Mouse (Mus musculus) A20 (cell line): Measurements from ENCODE around the gene Ncln.

Source experiments
- DNase-seq: peaks from one replicate; pipeline ENCODE4 v3.0.0-alpha.2; 2011; ENCODE audit warnings: low read depth, low spot score

Gene Ncln

DNA sequence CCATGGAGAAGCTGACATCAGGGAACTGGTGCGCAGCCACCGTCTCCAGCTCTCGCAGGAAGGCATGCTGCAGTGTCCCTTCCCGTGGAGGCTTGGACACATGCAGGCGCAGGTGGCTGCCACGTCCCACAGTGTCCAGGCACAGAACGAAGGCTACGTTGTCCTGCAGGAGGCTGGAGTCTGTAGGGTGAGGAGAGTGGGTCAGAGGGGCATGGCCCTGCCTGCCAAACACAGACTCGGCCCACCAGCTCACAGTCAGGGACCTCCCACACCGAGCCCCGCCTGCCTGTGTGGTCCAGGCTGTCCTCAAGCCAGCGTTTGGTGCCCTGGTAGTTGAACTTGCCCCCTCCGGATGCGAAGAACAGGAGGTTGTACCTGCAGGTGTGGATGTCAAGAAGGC, 6.3 kb downstream of the Ncln start:
- DNase-seq, result no peak

DNA sequence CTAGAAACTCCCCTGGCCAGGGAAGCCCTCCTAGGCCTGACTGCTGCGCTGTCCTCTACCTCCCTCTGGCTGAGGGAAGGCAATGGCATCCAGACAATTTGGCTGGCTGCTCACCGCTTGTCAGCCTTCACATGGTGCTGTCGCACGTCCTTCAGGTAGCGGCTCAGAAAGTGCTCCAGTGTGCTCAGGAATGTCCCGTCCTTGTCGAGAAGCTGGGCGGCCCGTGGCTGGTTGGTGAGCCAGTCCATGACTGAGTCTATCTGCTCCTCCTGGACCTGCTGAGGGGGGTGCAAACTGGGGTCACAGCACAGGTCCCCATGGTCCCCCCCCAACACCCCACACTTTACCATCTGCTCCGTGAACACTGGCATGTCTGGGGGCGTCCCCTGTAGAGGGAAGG, 8.1 kb downstream of the Ncln start:
- DNase-seq, result no peak

DNA sequence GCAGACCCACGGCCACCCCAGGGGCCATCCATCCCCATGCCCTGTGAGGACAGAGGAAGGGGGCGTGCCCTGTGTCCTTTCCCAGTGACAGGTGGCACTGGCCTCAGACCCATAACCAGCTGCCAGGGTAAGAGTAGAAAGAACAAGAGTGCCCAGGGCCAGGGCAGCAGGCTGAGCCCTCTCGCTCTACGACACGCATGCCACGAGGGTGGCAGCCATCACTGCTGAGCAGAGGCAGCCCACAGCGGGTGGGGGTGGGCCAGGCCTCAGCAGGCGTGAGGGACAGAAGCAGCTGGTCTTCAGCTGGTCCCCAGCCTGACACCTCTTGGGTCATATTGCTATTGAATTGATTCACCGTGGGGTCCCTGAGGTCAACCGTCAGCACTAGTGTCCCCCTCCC, 9.7 kb downstream of the Ncln start:
- no peak for DNase-seq

DNA sequence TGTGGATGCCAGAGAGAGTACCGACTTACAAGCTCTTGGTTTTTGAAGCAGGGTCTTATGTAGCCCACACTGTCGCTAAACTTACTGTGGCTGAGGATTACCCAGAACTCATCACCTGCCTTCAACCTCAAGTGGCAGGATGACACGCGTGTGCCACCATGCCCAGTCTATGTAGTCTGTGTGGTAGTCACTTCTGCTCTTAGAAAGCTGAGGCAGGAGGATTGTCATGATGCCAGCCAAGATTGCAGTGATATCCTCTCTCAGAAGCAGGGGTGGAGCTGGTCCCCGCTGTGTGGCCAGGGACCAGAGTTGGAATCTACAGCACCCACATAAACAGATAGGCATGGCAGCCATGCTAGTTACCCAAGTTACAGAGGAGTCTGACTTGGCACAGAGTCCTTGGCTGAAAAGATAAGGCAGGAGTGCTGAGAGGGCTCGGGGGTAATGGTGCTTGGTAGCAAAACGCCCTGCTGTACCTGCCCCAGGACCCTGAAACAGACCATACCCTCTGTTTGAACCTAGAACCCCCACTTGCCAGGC, 10.6 kb downstream of the Ncln start:
- no peak for DNase-seq

DNA sequence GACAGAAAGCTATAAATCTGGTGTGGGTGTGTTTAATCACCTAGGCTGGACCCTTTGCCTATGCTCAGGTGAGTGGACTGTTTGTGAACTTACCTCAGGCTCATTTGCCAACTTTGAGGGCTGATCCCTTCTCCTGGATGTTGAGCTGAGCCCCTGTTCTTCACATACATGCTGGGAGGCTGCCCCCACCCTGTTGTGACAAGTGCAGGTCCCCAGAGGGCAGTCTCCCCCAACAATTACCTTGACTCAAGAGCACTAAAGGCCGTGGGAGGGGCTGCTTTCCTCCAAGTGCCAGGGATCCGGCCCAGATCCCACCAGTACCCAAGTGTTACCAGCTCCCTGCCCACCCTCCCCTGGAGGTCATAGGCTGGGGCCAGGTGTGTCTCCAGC, 11.1 kb downstream of the Ncln start:
- DNase-seq, result peak; percentile 51

DNA sequence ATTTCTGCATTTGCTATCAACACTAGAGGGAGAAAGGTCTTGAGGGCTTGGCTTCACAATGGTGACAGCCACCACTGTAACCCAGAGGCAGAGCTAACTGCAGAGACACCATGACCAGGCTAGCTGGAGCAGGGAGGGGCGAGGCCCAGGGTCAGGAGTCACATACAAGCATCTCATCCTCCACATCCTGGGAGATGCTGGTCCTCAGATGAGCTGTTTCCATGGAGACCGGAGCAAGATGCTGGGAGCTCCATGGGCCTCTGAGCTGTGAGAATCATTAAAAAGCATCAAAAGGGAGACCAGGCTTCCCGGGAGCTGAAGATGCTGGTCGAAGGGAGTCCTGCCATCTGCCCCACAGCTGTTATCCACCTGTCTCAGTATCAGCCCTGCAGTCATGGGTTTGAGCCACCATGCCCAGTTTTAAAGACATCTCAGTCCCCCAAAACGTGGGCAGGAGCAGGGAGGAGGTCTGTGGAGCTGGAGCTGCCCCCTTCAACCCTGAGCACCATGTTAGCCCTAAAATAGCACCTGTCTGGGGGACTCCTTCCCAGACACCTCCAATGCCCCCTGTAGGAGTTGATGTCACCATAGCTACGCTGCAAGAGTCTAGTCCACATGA, 11.6 kb downstream of the Ncln start:
- no peak for DNase-seq

DNA sequence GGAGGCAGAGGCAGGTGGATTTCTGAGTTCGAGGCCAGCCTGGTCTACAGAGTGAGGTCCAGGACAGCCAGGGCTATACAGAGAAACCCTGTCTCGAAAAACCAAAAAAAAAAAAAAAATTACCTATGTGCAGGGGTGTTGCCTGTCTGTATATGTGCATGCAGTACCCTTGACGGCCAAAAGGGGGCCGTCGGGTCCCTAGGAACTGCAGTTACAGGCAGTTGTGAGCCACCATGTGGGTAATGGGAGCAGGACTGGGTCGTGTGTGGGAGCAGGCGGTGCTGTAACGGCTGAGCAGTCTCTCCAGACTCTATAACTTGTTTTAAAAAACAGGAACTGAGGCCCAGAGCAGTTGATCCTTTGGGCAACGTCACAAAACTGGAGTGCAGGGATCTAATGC, 12.2 kb downstream of the Ncln start:
- peak; percentile 82 for DNase-seq

DNA sequence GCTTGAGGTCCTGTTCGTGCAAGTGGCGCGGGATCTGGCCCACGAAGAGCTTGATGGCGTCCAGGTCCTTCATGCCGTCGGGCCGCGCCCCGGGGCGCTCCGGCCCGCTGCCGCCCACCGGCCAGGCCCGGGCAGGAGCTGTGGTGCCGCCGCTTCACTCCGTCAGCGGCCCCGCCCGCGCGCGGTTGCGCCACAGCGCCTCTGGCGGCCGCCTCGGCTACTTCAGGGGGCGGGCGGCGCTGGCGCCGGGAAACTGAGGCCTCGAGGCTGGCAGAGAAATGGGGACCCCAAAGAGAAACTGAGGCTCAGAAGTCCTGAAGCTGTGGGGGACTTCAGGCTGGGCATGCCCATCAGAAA, 13.7 kb downstream of the Ncln start, which contains the start of gene Celf5:
Gene Celf5, minus strand, starts transcription at position 177 of the 357 bp plus-strand sequence.
- peak; percentile 65 for DNase-seq

DNA sequence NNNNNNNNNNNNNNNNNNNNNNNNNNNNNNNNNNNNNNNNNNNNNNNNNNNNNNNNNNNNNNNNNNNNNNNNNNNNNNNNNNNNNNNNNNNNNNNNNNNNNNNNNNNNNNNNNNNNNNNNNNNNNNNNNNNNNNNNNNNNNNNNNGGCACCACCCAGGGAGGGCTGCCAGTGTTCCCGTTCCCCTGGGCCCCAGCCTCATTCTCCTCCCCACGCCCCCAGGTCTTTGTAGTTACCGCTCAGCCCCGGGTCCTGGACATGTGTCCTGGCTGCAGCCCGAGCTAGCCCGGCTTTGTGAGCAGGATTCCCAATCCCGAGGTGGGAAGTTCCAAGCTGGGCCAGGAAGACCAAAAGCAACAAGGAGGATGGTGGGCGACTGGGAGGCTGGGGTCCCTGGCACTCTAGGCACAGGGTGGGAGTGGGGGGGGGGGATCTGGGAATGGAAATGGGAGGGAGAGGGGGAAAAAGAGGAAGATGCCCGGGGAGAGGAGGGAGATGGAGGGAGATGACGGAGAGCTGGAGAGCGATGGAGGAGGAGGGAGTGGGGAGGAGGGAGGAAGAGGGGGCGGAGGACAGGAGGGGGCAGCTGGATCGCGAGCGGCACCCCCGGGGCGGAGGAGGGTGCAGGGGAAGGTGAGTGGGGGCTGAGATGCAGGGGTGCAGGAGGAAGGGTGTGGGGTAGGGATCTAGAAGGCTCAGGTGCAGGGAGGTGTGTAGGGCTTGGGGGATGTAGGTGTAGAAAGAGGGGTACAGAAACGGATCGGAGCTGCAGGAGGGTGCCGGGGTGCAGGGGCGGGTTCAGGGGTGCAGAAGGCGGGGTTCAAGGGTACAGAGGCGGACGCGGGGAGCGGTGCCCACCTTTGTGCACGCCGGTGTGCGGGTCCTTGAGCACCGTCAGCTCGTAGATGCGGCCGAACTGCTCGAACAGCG, 14.3 kb downstream of the Ncln start:
- DNase-seq, result no peak

DNA sequence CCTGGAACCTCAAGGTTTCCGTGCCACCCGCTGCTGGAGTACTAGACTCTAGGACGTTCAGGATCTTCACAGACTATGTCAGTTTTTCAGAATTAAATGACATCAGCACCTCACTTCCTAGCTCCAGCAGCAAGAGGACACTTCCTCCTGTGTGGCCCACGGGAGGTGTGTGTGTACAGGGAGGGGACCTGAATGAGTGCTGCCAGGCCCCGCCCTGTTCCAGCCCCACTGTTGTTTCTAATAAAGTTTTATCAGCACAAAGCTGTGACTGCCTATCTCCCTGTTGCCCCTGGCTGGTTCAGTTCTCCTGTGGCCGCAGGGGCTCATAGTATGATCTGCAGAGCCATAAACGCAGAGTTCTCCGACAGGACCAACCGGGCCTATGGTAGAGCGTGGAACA, 21.7 kb downstream of the Ncln start:
- DNase-seq, result no peak

DNA sequence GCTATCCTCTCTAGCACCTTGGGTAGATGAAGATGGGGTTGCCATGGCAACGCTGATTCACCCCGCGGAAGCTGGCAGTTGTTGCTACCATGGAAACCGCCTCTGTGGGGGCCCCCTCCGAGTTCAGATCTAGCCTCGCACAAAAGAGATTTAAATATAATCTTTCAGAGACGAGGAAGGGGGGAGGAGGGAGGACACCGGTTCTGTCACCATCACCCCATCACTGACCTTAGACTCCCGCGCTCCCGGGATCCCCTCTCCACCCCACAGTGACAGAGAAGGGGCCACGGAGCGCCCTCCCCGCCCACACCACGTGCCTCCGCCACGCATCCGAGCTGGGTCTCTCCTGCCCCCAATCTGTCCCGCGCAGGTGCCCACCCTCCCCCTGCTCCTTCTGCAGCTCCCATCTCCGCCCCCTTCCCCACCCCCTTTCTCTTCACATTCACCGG, 23.2 kb downstream of the Ncln start:
- DNase-seq, result no peak

DNA sequence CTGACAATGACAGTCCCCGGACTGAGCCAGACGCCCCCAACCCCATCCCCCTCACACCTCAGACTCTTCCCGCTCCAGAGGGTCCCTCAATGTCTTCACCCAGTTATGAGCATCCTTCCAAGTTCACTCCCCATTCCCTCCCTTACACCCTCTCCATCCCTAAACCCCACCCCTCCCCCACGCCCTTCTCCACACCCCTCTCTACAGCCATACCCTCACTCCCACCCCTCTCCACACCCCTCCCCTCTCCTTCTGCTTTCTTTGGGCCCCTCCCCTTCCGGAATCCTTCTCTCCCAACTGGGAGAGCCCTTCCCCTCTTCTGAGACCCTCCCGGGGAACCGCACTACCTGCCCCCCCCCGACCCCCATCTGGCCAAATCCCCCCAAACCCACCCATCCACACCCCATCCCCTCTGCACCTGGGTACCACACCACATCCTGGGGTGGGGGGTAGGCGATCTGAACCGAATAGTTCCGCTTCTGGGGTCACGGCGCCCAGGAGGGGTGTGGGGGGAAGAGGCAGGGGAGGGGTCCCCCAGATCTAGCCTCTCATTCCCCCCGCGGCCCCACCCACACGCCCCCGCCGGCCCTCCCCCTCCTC, 23.7 kb downstream of the Ncln start:
- DNase-seq, result no peak

DNA sequence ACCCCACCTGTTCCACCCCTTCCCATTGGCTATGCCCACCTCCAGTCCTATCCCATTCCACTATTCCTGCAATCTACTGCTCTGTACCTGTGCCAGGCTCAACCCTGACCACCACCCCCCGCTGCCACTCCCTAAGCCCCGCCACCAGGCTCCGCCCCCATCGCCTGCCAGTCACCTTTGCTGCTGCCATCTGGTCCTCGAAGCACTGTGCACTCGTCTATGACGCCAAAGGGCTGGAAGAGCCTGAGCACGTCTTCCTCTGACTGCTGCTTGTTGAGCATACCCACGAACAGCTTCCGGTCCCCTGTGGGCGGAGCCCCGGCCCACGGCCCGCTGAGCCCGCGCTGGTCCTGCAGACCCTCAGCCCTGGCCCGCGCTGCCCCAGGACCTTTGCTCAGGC, 25.7 kb downstream of the Ncln start:
- DNase-seq, result peak; percentile 43

DNA sequence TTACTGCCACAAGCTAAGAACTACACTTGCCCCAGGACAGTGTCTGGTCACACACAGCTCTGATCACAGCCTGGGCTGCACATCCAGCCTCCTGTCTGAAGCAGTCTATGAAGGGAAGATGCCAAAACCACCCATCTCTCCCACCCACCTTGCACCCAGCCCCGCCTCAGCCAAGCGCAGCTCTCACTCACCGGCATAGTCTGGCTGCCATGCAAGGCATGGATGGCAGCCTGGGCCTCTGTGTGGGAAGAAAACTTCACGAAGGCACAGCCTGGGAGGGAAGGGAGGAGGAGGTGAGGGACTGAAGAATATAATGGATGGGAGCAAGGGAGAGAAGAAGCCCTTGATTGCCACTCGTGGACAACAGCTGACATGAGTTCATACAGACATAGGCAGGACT, 26.9 kb downstream of the Ncln start:
- DNase-seq, result no peak

DNA sequence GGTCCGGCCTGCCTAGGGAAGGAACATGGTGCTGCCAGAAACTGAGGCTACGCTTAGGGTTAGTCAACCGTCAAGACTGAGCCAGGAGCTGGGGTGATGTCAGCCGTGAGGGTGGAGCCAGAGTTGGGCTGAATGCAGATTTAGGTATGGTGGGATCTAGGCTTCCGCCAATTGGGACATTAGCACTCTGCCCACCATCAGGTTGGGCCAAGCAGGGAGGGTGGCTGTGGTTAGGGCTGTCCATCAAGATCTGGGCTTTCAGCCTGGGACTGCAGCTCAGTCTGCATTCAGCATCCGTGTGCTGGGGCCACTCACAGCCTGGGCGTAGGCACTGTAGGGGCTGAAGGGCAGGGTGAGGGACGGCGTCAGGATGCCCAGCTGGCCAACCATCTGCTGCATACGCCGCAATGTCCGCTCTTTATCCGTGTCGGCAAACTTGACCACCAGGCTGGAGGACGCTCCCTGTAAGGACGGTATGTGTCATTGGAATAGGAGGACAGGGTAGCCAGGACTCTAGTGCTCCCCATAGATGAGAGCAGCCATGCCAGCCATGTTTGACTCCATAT, 28.4 kb downstream of the Ncln start:
- no peak for DNase-seq

DNA sequence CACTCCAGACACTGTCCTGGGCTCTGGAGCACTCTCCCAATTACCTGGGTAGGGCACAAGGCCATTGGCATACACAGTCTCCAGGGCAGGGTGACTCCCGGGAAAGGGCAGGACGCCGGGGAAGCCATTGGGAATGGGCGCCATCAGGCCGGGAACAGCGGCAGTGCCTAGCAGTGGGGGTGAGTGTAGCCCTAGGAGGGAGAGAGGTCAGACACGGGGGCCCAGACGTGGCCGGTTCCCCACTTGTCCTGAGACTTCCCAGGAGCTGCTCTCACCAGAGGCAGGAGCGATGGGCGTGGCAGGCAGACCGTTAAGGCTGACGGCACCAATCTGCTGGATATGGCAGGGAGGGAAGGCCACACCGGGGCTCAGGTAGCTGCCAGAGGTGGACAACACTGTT, 29.3 kb downstream of the Ncln start:
- DNase-seq, result no peak

DNA sequence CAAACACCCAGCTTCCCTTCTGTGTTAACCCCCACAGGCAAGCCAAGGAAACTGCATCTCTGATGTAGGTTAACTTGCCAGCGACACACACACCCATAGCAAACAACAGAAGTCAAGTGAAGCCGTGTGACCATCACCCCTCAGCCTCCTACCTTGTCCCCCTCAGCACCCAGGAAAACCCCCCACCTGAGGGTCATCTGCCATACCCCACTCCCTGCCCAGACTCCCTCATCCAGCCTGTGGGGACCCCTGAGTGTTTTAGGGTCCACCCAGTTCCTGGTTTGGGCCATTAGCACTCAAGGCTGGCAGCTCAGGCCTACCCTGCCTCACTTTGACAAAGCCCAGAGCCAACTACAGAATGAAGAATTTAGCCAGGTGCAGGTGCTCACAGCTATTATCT, 30.1 kb downstream of the Ncln start:
- DNase-seq, result no peak

DNA sequence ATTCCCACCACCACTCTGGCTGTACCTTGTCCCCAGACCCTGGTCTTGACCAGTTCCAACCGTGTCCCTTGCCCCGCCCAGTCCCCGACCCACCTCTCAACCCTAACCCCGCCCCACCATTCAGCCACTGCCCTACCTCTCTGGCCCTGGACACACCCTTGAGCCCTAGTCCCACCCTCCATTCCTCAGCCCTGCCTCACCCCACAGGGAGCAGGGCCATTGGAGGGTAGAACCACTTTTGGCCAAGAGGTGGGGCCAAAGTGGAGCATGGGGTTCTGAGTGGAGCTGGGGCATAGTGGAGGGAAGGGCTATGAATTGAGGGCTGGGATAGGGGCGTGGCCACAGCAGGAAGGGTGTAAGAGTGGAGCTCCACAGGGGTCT, 30.9 kb downstream of the Ncln start:
- DNase-seq, result peak; percentile 56

DNA sequence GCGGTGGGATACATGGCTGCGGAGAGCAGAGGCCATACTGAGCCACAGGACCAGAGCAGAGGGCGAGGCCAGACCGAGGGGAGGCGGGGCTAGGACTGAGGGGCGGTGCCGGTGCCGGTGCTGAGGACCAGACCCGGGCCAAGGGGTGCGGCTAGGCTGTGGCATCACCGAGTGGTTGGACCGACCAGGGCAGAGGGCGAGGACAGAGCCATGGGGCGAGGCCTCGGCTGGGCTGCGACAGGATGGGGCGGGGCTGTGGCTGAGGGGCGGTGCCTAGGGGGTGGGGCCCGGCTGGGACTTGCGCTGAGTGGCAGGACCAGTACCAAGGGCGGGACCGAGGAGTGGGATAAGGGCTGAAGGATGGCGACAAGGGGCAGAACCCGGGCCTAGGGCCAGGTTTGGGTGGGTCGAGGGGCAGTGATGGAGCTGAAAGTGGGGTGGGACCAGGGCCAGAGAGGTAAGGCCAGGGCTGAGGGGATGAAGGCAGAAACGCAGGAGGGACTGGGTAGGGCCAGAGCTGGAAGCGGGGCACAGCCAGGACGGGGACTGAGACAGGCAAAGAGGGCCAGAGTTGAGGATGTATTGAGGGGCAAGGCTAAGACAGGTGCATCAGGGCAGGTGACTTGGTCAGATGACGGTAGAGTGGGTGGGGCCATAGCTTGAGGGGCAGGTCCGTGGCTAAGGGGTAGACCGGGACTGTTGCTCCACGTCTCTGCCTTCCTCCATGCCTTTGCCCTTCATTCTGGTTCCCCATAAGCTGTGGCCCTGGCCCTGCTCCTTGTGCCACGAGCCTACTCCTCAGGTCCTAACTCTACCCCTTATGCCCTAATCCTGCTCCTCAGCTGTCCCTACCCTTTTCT, 31.6 kb downstream of the Ncln start:
- peak; percentile 50 for DNase-seq

DNA sequence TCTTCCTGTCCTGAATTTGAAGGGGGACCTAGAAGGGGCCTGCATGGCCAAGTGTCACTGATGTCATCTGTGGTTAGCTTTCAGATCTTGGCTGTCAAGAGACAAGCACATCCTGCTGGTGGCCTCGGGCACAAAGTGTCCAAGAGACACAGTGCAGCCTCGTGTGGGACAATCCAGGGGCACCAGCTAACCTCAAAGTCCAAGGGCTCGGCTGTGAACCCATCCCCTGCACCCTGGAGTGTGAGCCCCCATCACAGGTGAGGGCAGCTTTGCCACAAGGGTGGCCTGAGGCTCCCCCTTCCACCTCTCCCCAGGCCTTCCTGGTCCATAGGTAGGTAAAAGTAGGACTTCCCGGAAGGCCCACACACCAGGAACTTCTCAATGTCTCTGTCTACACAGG, 32.7 kb downstream of the Ncln start:
- no peak for DNase-seq

DNA sequence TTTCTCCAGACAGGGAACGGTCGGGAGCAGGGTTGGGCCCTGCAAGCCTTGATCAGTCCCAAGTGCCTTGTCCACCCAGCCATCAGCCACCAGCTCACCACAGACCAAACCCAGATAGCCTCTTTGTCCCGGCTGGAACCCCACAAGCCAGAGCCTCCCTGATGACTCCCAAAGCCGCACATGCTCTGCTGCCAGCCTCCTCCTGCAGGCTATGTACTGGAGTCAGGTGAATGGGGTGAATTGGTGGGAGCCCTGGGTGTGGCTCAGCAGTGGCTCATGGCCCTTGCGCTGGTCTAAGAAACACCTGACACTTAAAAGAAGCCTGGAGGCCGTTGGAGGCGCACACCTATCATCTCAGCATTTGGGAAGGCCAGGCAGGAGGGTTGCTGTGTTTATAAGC, 33.3 kb downstream of the Ncln start:
- DNase-seq, result no peak
